Mouse (Mus musculus) testis, adult 2 months (tissue): ENCODE results near the gene Slc9a8. TPM values are rescaled to one million over a fixed set of nuclear protein-coding genes. Genes with fewer than 3 reads are reported as not detected.

ENCODE experiments used
- H3K27ac ChIP-seq: fragments of 200-500 bp; 2 replicates; pipeline ENCODE4 v1.5.1; 2012; ENCODE audit warnings: low read depth, low read length; ENCODE audit not compliant: control insufficient read depth, insufficient read depth
- H3K27me3 ChIP-seq: fragments of 200-500 bp; 2 replicates; pipeline ENCODE4 v1.6.1; 2012; ENCODE audit warnings: mild to moderate bottlenecking, low read length, moderate library complexity; ENCODE audit not compliant: control insufficient read depth, insufficient read depth
- H3K36me3 ChIP-seq: fragments of 200-500 bp; 2 replicates; pipeline ENCODE4 v1.6.1; 2012; ENCODE audit warnings: mild to moderate bottlenecking, low read length; ENCODE audit not compliant: control insufficient read depth, insufficient read depth
- H3K4me1 ChIP-seq: fragments of 200-500 bp; 2 replicates; pipeline ENCODE4 v1.6.1; 2012; ENCODE audit warnings: low read length; ENCODE audit not compliant: control insufficient read depth, insufficient read depth
- H3K4me3 ChIP-seq: fragments of 200-500 bp; 2 replicates; pipeline ENCODE4 v1.5.1; 2012; ENCODE audit warnings: low read depth, mild to moderate bottlenecking, low read length, moderate library complexity, mixed read lengths; ENCODE audit not compliant: control insufficient read depth
- CTCF ChIP-seq: fragments of 200-500 bp; IDR thresholded peaks from 2 replicates; pipeline ENCODE4 v1.5.1; 2012; ENCODE audit warnings: low read depth, mild to moderate bottlenecking, inconsistent platforms, low read length, moderate library complexity; ENCODE audit not compliant: control insufficient read depth, insufficient read depth, insufficient replicate concordance
- POLR2A ChIP-seq: fragments of 200-500 bp; IDR thresholded peaks from 2 replicates; pipeline ENCODE4 v1.6.1; 2012; ENCODE audit warnings: low read depth, mild to moderate bottlenecking, inconsistent platforms, low read length, moderate library complexity; ENCODE audit not compliant: control insufficient read depth
- polyA plus RNA-seq: library from polyadenylated mRNA; depleted of rRNA; stranded (reverse); fragments of >200 nt; gene quantifications from 2 replicates; pipeline ENCODE4 v1.2.3, GENCODE M21; 2012

Gene Slc9a8
- polyA plus RNA-seq, 1 experiment = 63.4 TPM

DNA sequence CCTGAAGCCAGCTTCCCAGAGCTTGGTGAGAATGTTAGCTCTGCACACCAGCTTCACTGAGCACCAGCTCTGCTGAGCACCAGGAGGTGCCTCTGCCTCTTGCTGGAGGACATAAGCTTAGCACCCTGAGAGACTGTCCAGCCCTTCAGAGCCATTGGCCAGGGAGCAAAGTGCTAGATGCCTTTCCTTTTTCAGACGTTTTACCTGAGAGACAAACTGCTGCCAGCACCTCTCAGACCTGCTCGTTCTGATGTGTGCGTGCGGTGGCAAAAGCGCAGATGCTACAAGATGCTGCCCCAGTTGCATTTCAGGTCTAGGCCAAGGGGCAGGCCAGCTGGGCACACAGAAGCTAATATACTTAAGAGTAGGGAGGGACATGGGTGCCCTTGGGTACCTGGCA lies 54.1 kb downstream of the Slc9a8 start:
- no peak overlapping the region for H3K27ac ChIP-seq
- no peak for TF ChIP-seq POLR2A
- TF ChIP-seq CTCF = no peak
- no peak overlapping the region for H3K4me3 ChIP-seq
- H3K4me1 ChIP-seq = no peaks in the 10 kb centered on the region
- no peaks in the 10 kb centered on the region for H3K27me3 ChIP-seq
- H3K36me3 ChIP-seq = no peaks in the 10 kb centered on the region

DNA sequence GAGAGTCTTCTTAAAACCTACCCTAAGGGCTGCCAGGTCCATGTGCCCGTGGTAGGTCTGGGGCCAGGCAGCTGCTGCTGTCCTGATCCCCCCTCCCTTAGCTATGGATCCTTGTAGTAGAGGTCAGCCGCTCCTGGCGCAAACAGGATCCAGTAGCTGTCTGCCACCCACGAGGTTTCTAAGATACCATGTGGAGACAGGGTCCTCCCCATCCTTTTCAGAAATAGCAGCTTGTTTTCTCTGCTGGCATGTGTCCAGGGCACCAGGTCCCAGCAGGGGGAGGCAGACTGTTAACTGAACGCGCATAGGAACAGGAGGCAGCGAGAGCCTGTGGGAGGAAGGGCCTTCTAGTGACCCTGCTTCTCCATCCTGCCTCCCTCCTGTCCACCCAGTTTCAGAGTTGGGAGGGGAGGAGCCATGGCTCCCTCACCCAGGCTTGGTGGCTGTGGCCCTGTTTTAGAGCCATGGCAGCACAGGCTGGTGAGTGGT lies 54.7 kb downstream of the Slc9a8 start:
- Histone ChIP-seq H3K36me3 (no peaks in the 10 kb centered on the region), H3K27ac (no peak overlapping the region), H3K27me3 (no peaks in the 10 kb centered on the region), H3K4me1 (no peaks in the 10 kb centered on the region), H3K4me3 (no peak overlapping the region)
- TF ChIP-seq CTCF = no peak
- TF ChIP-seq POLR2A = no peak

DNA sequence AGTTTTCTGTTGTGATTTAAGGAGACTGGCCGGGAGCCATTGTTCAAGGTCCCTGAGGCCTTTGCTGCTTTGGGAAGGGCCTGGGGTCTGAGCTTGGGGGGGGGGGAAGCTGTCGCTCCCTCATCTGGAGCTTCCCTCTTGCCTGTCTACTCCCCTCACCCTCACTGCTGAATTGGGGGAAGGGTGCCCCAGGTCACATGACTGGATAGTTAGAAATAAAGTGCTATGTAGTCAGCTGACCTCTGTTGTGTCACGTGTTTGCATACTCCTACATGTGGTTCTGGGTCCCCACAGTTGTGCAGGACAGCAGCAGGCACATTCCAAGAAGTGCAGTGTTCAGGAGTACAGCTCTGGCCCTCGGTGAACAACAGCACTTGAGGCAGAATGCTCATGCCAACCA lies 55.2 kb downstream of the Slc9a8 start:
- no peaks in the 10 kb centered on the region for H3K4me1 ChIP-seq
- H3K27me3 ChIP-seq = no peaks in the 10 kb centered on the region
- no peak overlapping the region for H3K4me3 ChIP-seq
- no peaks in the 10 kb centered on the region for H3K36me3 ChIP-seq
- H3K27ac ChIP-seq = no peak overlapping the region
- TF ChIP-seq POLR2A (no peak), CTCF (no peak)

DNA sequence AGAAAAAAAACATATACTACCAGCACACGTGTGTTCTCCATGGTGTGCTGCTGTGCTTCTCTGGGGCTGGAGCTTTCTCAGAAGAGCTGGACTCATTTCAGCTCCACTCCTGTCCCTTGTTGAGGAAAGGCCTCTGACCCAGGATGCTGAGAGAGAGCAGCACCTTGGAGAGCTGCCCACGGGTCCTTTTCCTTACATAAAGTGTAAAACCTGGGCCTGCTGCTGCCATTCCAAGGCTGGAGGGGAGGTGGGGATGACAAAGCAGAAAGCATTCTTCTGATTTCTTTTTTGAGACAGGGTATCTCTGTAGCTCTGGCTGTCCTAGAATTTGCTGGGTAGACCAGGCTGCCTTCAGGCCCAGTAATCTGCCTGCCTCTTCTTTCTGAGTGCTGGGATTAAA lies 56.6 kb downstream of the Slc9a8 start:
- Histone ChIP-seq H3K4me3 (no peak overlapping the region), H3K27me3 (no peaks in the 10 kb centered on the region), H3K4me1 (no peaks in the 10 kb centered on the region), H3K27ac (no peak overlapping the region), H3K36me3 (no peaks in the 10 kb centered on the region)
- no peak for TF ChIP-seq POLR2A
- TF ChIP-seq CTCF = no peak

DNA sequence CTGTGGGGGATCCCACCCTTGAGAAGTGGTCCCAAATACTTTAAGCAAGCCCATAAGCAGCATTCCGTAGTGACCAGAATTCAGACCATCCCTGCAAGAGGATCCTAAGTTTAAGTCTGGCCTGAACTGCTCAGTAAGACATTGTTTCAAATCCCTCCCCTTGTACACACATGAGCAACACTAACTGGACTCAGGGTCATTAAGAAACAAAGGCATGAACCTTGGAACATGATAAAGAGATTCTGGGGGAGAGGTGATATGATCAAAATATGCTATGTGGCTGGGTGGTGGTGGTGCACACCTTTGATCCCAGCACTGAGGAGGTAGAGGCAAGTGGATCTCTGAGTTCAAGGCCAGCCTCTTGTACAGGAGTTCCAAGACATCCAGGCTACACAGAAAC lies 58.0 kb downstream of the Slc9a8 start:
- Histone ChIP-seq H3K27me3 (no peaks in the 10 kb centered on the region), H3K4me1 (no peaks in the 10 kb centered on the region), H3K27ac (no peak overlapping the region), H3K4me3 (no peak overlapping the region), H3K36me3 (no peaks in the 10 kb centered on the region)
- no peak for TF ChIP-seq CTCF
- no peak for TF ChIP-seq POLR2A

DNA sequence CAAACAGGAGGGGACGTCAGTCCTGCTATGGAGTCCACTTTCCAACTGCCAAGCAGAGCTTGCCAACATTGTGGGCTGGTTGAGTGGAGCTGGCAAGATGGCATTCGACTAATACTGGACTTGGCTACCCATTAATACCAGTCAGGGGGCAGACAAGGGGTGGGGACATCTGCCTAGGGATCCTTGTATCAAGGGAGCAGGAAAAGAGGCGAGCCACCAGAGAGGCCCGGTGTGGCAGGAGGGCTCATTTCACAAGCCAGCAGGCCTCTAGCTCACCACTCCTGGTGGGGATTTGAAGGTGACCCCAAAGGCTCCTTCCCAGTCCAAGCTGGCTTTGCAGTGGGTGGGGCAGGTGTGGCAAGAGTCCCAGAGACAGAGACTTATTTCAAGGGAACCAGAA lies 61.2 kb downstream of the Slc9a8 start:
- H3K4me3 ChIP-seq = no peak overlapping the region
- H3K27me3 ChIP-seq = no peaks in the 10 kb centered on the region
- no peaks in the 10 kb centered on the region for H3K36me3 ChIP-seq
- no peaks in the 10 kb centered on the region for H3K4me1 ChIP-seq
- no peak for TF ChIP-seq POLR2A
- TF ChIP-seq CTCF = no peak
- H3K27ac ChIP-seq = no peak overlapping the region

DNA sequence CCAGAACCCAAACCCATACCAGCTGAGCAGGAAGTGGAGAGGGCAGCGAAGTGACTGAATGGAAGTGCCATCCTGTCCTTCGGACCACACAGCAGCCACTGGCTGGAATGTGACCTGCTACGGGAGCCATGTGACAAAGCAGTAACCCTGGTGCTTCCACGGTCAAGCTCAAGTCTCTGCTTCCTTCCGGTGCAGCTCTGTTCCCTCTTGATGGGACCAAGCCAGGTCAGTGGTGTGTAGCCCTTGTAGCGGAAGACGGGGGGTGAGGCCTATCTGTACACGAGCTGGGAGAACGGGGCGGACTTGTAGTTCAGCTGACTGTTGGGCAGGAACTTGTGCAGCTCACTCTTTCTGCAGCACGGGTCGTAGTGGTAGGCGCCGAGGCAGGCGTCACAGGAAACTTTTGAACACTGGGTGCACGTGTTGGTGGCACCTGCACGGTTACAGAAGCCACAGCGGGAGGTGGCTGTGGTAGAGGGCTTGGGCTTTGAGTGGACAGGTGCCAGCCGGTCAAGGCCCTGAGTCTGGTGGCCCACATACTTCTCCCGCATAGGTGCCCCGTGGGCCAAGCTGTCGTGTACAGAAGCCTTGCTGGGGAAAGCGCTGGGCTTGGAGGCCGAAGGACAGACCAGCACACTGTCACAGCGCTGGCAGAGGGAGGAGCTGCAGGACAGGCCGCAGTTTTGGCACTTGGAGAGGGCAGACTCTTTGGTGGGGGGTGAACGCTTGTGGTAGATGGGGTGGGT lies 61.7 kb downstream of the Slc9a8 start:
- H3K4me1 ChIP-seq = no peaks in the 10 kb centered on the region
- H3K36me3 ChIP-seq = no peaks in the 10 kb centered on the region
- H3K27me3 ChIP-seq = no peaks in the 10 kb centered on the region
- H3K4me3 ChIP-seq = no peak overlapping the region
- no peak for TF ChIP-seq CTCF
- TF ChIP-seq POLR2A = no peak
- H3K27ac ChIP-seq = no peak overlapping the region

DNA sequence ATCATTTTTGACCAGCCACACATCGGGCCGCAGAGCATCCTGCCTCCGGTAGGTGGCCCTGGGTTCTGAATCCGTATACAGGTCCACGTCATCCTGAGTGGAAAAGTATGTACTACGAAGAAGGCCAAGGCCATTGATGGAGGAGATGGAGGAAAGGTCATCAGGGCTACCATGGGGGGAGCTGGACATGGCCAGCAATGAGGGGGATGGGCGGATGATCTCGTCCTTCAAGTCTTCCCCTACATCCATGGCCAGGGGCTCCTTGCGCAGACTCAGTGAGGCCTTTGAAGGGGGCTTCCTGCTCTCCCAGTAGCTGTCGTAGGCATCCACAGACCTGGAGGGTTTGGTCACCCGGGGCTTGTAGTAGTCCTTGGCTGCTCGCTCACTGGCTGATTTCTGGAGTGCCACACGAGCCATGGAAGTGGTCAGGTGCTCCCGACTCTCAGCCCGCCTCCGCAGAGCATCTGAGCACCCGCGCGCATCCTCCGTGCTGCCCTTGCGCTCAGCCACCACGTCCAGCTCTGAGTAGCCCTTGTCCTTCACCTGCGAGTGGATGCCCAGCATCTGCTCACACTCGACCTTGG lies 62.4 kb downstream of the Slc9a8 start:
- Histone ChIP-seq H3K27ac (no peak overlapping the region), H3K27me3 (no peaks in the 10 kb centered on the region), H3K4me1 (no peaks in the 10 kb centered on the region), H3K4me3 (no peak overlapping the region), H3K36me3 (no peaks in the 10 kb centered on the region)
- TF ChIP-seq CTCF = no peak
- no peak for TF ChIP-seq POLR2A
